Mouse (Mus musculus): ENCODE results near the gene Snapc2.
A peak's percentile ranks its signal among the peaks of the same experiment; 100 is the strongest.
"Not testable (repeated sequence)": the region's sequence is repeated elsewhere in the genome, so short reads cannot be mapped to it uniquely, and the experiment has no call there.

The Snapc2 gene

DNA sequence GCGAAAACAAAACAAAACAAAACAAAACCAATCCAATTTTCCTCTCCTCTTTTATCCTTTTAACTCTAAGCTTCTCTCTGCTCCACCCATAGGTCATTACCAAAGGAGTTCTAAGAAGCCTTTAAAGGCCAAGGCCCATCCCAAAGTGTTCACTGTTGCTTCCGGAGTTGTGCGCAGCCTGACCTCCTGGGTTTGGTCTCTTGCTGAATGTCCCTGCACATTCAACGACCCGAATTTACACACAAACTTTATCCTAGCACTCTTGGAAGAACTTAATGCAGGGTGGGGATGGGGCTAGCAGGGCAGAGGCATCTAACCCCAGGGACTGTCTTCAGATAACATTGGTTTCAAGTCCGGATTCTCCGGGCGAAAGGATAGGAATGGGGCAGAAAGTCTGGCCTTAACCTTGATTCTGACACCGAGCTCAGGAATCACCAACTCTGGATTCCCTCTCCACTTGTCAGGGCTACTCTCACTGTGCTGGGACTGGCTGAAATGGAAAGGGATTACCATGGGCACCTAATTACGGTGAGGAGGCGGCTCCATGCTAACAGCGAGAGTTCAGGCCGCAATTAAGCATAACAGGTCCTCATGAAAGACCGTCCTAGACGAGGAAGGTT lies 15.0 kb upstream of the Snapc2 start:
- DNase-seq (ENCODE audit: low spot score in 2 of 2) = no peak

DNA sequence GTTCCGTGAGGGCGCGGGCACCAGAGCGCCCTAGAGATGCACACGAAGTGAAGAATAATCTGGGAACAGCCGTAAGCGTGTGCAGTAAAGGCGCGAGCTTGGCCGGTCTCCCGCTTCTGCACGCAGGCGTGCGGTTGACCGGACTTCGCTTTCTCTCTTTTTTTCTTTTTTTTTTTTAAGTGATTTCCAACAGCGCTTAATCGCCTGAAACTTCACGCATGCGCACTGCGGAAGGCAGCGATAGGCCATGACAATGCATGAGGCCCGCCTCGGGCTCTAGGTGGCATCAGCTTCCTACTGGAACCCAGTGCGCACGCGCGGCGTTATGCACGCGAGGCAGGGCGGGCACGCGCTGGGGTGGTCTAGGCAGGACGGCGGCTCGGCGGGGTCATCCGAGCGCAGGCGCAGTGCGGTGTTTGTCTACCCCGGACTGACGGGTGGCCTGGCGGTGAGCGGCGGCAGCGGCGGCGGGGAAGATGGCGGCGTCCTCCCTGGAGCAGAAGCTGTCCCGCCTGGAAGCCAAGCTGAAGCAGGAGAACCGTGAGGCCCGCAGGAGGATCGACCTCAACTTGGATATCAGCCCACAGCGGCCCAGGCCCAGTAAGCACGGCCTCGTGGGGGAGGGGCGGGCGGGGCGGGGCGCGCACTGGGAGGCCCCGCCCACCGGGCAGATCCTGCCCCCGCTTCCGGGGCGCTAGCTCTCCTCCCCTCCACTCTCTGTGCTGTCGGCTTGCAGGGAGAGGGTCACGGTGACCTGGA lies 14.3 kb upstream of the Snapc2 start, which contains the start of the genes Map2k7 and Gm49320:
Gene Map2k7, plus strand, starts transcription at position 307 of the 759 bp plus-strand sequence.
Gene Gm49320, plus strand, starts transcription at position 432 of the 759 bp plus-strand sequence.
- DNase-seq (ENCODE audit: low spot score in 2 of 2) = peak; percentile 100

DNA sequence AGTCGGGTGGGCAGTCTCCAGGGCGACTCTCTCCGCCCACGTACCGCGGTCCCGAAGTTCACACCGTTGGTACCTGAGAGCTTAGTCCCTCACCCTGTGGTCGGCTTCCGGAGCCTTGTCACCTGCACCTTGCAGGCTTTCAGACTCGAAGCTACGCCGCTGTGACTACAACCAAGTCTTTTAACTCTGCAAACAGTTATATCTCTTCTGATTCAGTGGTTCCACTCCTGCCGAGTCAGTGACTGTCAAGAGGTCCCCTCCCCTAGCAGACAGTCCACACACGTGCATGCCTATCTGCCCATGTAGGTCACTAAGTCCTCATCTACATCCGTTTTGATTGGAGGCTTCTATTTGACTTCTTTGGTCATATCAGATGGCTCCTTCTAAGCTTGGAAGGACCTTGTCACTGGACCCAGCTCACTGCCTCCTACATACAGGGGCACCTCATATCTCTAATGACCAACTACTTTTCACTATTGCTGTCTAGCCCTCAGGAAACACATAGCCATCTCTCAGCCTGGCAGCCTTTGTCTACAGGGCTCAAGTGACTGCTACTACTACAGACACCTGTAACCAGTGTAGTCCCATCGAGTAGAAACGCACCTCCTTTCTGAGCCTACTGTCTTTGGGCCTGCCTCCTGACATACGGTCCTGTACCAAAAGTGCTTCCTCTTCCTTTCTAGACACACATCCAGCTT lies 13.5 kb upstream of the Snapc2 start:
- DNase-seq (ENCODE audit: low spot score in 2 of 2) = no peak

DNA sequence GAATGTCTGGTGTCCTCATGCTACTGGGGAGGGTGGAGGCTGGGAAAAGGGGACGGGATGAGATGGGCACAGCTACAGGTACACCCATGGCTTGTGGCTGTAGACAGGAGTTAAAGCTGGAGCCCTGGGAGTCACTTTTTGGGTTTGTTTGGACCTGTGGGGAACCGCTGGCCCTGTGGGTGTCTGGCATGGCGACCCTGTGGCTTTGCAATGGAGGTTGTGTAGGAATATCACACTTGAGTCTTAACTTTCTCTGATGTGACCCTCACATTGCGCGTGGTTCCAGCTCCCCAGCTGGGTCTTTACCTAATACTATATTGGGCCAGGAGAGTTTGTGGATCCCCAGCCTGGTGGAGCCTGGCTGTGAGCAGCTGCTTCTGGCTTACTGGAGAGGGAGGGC lies 7.8 kb upstream of the Snapc2 start:
- no peak for DNase-seq (ENCODE audit: low spot score in 2 of 2)

DNA sequence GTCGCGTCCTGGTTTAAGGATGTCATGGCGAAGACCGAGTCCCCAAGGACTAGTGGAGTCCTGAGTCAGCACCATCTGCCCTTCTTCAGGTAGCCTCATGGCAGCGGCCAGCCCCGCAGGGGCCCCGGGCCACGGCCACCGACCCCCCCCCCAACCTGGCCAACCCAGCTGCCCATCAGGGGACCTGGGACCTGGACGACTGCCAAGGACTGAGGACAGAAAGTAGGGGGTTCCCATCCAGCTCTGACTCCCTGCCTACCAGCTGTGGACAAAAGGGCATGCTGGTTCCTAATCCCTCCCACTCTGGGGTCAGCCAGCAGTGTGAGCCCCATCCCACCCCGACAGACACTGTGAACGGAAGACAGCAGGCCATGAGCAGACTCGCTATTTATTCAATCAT lies 7.1 kb upstream of the Snapc2 start:
- DNase-seq (ENCODE audit: low spot score in 2 of 2) = no peak

DNA sequence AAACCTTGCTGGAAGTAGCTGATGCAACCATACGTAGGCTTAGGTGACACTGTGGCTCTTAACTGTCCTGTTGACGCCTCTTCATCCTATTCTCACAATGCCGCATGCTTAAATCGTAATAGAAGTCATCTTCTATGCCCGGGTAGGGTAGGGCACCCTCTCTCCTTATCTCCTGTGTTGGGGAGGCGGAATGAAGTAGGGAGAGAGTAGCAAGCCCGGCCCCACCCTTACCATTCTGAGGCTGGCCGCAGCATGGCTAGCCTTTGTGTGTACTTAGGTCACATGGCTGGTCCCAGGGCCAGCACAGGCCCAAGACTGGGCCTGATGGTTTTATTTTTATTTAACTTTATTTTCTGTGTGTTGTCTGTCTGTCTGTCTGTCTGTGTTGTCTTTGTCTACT lies 5.6 kb upstream of the Snapc2 start:
- no peak for DNase-seq (ENCODE audit: low spot score in 2 of 2)

DNA sequence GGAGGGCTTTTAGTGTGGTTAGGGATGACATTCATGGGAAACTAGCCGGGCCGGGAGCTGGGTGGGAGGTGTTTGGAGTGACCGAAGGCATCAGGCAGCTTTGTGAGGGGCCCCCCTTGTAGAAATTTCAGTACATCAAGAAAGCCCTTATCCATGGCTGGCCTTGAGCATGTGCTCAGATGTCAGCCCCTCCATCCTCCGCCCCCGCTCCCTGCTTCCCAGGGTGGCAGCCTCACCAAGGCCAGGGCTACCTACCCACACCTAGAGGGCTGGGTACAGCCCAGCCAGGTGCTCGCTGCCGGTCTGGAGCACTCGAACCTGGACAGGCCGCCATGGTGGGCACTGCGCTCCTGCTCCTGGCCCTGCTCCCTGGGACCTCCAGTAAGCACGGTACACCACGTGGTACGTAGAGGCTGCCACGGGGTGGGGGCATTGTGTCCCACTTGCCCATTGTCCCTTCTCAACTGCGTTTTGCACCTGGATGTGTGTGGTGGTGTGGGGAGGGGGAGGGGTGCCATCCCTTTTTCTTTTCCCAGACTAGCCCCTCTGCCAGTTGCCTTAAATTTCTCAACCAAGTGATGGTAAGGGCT lies 4.8 kb upstream of the Snapc2 start, which contains the start of gene Tgfbr3l:
Gene Tgfbr3l, plus strand, starts transcription at position 264 of the 590 bp plus-strand sequence.
- no peak for DNase-seq (ENCODE audit: low spot score in 2 of 2)

DNA sequence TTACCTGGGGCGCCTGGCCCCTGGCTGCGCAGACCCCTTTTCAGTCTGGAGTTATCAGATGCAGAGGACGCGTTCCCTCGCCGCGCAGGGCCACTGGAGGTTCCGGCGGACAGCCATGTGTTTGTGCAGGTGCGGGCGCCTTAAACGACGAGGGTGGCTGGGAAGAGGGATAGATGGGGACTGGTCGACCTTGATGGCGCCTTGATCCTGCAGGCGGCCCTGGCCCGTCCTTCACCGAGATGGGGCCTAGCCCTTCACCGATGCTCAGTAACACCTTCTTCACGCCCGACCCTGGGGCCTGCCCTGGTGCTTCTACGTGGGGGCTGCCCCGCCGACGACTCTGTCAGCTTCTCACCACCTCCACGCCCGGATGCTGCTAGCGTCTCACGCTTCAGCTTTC lies 3.7 kb upstream of the Snapc2 start:
- DNase-seq (ENCODE audit: low spot score in 2 of 2) = no peak

DNA sequence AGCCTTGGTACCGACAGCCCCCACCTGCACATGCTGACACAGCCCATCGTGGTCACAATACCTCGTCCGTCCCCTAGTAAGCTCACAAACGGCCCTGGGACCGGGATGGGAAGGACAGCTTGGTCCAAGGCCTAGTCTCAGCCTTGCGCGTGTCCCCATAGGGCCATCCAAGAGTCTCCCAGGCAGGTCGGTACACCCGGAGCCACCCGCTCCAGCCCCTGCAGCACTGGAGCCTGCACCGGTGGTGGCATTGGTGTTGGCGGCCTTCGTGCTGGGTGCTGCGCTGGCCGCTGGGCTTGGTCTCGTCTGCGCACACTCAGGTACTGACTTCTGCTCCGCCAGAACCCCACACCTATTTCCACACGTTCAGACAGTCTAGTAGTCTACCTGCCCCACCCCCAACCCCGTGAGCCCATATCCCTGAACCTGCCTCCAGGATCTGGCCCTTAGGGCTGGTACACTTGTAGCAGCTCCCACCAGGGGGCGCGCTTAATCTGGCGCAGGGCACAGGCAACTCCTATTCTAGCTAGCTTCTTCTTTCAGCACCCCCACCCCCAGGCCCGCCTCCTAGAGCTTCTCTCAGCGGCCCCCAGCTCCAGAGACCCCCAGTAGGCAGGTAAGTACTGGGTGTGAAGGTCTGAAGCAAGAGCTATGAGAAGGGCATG lies 2.4 kb upstream of the Snapc2 start:
- peak; percentile 70 to 89 for DNase-seq (ENCODE audit: low spot score in 2 of 2)

DNA sequence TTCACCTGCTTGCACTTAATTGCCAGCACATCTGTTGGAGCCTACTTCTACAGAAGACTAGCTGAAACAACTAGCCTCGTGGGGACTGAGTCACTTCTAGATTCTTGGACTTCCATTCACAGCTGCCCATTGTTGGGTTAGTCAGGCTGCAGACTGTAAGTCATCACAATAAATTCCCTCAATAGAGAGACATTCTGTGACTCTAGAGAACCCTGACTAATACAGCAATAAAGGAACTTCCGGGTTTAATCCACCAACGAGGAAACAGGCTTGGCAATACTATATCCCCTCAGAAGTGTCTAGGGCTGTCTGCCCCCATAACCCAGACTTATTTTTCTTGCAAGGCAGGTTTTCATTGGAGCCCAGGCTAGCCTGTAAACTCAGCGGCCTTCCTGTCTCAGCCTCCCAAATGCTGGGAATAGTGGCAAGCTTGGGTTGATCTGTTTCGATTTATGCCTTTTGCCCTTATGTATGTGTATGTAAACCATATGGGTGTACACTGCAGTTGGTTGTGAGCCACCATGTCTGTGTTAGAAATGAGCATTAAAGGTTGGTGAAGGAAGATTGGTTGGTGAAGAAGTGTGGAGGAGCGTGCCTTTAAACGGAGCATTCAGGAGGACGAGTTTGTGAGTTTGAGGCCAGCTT lies 642 bp upstream of the Snapc2 start:
- DNase-seq (ENCODE audit: low spot score in 2 of 2) = no peak

DNA sequence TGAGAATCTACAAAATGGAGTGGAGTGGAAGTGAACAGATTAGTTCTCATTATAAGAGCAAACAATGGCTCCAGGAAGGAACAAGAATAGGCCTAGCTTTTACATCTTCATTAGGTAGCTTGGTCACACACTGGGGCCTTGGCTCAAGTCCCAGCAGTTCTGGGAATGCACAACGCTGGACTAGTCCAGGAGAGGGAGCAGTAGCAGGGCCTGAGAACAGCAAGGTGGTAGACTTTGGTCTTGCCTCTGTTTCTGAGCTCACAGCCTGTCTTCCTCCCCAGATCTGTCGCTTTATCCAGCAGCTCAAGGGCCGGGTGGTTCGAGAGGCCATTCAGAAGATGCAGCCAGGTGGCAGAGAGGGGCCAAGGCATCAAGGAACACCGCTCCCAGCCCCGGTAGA lies 1.1 kb downstream of the Snapc2 start:
- no peak for DNase-seq (ENCODE audit: low spot score in 2 of 2)

DNA sequence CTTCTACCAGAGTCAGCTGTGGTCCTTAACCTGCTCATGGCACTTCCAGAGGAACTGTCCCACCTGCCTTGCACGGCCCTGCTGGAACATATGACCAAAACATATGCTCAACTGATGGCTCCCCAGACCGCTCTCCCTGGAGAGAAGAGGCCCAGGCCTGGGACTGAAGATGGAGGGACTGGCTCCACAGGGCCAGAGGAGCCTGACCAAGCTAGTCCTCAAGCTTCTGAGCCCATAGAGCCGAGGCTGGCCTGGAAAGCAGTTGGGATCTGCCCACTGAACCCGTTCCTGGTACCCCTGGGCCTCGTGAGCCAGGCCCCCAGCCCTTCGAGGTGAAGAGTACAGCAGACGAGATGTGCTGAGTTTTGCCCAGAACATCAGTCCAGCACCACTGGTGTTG lies 2.6 kb downstream of the Snapc2 start:
- not testable (repeated sequence) for DNase-seq (ENCODE audit: low spot score in 2 of 2)

DNA sequence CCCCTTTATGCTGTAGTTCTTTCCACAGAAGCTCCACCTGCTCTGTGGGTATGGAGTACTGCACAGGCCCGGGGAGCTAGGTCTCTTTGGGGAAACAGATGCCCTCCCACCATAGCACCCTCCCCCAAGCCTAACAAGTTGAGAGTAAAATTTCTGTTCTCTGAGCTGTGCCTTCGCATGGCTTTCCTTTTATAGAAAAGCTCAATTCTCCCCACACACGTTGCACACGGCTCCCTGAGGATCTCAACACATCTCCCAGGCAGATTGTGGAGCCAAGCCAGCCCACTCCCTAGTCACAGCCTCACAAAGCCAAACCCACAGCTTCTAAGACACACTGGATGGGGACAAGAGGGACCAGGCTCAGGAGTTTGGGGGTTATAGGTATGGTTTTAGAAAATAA lies 4.0 kb downstream of the Snapc2 start:
- no peak for DNase-seq (ENCODE audit: low spot score in 2 of 2)

DNA sequence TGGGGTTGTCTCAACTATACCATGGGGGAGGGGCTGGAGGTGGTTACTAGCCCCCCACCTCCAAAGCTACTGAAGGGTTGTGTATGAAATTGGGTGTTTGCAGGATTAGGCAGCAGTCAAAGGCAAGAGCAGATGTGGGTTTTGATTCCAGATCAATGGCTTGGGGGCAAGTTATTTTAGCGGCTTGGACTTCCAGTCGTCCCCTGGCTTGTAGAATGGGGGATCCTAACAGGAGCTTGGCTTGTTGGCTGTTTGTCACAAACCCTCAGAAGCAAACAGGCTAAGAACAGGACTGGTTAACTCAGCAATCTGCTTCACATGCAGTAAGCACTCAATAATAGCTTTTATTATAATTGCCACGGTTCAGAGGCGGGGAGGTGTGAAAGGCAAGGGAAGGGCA lies 4.5 kb downstream of the Snapc2 start:
- DNase-seq (ENCODE audit: low spot score in 2 of 2) = no peak

DNA sequence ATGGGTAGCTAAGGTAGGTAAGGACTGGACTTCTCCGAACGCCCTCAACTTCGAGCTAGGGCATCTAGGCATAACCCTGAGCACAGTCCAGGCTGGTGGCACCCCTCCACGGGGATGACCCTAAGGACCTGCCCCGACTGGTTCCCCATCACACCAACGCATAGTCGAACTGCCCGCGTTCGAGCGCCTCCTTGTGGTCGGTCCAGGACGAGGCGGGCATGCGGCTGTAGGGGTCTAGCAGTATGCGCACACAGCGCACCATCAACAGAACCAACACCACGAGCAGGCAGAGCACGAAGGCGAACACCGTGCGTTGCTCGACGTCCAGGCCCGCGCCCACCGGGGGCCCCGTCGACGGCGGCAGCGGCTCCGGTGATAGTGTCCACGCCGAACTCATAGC lies 5.4 kb downstream of the Snapc2 start:
- DNase-seq (ENCODE audit: low spot score in 2 of 2) = peak; percentile 78 to 88

DNA sequence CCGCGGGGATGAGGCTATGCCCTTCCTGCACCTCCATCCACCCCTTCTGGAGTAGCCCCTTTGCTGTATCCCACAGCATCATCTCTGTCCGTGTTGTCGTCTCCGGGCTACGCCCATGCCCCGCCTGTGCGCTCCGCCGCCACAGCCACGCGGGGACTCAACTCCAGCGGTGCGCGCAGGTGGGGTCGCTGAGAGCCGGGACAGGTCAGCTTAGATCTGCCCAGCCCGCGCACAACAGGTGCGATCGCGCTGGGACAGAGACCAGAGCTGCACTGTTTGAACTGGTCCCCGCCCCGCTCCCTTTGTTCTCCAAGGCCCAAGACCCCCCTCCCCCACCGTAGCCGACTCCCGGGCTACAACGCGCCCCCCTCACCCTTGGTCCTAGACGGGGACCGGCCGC lies 5.8 kb downstream of the Snapc2 start:
- peak in 1 of 2 experiments; percentile 46 for DNase-seq (ENCODE audit: low spot score in 2 of 2)

DNA sequence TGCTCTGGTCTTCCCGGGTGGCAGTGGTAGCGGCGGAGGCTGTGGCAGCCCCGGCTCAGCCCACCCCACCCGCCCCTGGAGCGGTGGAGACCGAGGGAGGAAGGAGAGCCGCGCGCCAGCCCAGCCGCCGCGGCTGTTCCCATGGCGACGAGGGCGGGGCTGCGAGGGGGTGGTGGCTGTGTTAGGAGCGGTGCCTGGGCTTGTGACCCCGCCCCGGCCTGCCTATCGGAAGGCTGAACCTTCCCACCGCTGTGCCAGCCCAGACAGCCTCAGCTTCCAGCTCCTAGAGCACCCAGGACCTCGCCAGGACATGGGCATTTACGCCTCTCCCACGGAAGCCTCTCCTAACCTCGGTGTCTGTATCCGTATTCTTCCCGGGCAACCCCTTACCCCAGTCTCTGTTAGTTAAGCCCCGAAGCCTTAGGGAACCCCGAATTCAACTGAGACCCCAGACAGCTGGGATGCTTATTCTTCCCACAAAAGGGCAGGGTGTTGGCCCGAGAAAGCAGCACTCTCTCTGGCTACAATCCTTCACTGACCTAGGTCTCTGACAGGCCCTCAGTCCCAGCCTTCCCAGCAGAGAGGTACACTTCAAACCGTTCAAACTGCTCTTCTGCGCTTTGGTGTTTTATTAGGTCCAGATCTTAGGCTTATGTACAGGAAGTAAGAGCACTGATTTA lies 6.4 kb downstream of the Snapc2 start, which contains the start of gene Ctxn1:
Gene Ctxn1, minus strand, starts transcription at position 150 of the 680 bp plus-strand sequence.
- peak; percentile 92 to 97 for DNase-seq (ENCODE audit: low spot score in 2 of 2)

DNA sequence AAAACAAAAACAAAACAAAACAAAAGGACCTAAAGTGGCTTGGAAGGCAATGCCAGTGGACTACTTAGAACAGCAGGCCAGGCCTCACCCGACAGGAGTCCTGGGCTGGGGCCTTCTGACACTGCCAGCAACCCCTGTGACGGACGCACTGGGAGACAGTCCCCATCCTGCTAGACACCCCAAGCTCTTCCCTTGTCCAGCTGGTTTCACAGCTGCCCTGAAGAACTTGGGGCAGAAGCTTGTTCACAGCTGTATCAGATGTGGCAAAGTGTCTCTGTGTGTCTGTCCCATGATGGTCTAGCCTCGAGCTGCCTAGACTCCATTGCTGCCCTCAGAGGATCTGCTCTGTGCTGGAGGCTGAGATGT lies 6.9 kb downstream of the Snapc2 start:
- DNase-seq (ENCODE audit: low spot score in 2 of 2) = no peak

DNA sequence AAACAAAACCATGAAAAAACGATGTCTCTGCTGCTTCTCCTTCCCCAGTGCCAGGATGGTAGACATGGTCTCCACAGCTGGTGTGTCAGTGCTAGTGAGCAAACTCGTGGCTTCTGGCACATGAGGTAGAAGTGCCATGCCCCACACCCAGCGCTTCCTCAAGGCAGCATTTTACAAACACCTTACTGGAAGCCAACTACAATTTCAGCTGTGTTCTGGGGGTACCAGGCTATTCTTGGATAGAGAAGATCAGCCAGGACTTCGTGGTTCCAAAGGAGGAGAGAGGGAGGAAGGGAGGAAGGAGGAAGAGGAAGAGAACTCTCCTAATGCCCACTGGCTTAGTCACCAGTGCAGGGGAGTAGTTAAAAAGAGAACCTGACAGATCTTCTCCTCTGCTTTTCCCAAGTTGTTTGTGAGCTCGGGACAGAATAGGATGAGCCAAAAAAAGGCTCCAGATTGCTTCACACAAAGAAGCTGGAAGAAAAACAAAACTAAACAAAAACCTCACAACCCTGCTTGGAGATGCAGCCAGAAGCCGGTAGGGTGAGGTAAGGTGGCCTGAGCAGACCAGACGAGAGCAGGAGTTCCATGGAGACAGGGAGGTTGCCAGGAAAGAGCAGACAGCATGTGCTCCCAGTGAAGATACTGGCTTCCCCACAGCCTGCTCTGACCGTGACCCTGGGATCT lies 10.4 kb downstream of the Snapc2 start:
- no peak for DNase-seq (ENCODE audit: low spot score in 2 of 2)
